Mouse (Mus musculus) CH12.LX (cell line): ENCODE measurements around the gene Ube2e1. TPM values are rescaled to one million over a fixed set of nuclear protein-coding genes. Genes with fewer than 3 reads are reported as not detected.
A peak's percentile ranks its signal among the peaks of the same experiment; 100 is the strongest.

ENCODE experiments used
- DNase-seq: peaks from one replicate; pipeline ENCODE4 v3.0.0-alpha.2; 2013; ENCODE audit errors: extremely low read depth
- H3K27ac ChIP-seq: 2 replicates; pipeline ENCODE4 v1.5.1; 2012; ENCODE audit warnings: low read depth, mild to moderate bottlenecking, control low read depth, moderate library complexity; ENCODE audit not compliant: insufficient read depth
- H3K27me3 ChIP-seq: replicated peaks from 2 replicates; pipeline ENCODE3; 2012; ENCODE audit warnings: inconsistent platforms
- H3K36me3 ChIP-seq, 2 experiments: replicated peaks in 1 of 2; 2 replicates each; pipeline versions ENCODE3 to v1.6.1; 2012; ENCODE audit warnings: inconsistent platforms in 1 of 2, low read length in 1 of 2, mild to moderate bottlenecking in 1 of 2, mixed read lengths in 1 of 2, moderate library complexity in 1 of 2; ENCODE audit not compliant: control insufficient read depth in 1 of 2, insufficient read depth in 1 of 2
- H3K4me1 ChIP-seq, 2 experiments: 2 replicates each; pipeline ENCODE4 v1.6.1; 2012; ENCODE audit warnings: inconsistent platforms in 1 of 2, moderate library complexity in 1 of 2; ENCODE audit not compliant: insufficient read depth in 2 of 2, control insufficient read depth in 1 of 2
- H3K4me2 ChIP-seq: 2 replicates; pipeline ENCODE4 v1.6.1; 2012; ENCODE audit warnings: low read depth, mild to moderate bottlenecking, control low read depth; ENCODE audit not compliant: poor library complexity, insufficient read depth, severe bottlenecking
- H3K4me3 ChIP-seq, 3 experiments: fragments of 150-350 bp in 1 of 3; sonication (generic) in 1 of 3; replicated peaks in 1 of 3; 2 replicates each; pipeline versions ENCODE3 to v1.5.1; 2011 to 2012; ENCODE audit warnings: low read depth in 2 of 3, low read length in 2 of 3, mild to moderate bottlenecking in 2 of 3, moderate library complexity in 2 of 3, control low read depth in 1 of 3, improper control_type of control experiment in 1 of 3, inconsistent platforms in 1 of 3, mixed read lengths in 1 of 3; ENCODE audit not compliant: poor library complexity in 1 of 3
- H3K79me2 ChIP-seq: replicated peaks from 2 replicates; pipeline ENCODE4 v1.6.1; 2012; ENCODE audit warnings: mild to moderate bottlenecking, moderate library complexity; ENCODE audit not compliant: control insufficient read depth, poor library complexity, insufficient read depth, severe bottlenecking; ENCODE audit errors: extremely low read depth
- H3K9ac ChIP-seq: 2 replicates; pipeline ENCODE4 v1.6.1; 2012; ENCODE audit warnings: low read depth, mild to moderate bottlenecking, control low read depth, moderate library complexity; ENCODE audit not compliant: insufficient read depth
- H3K9me3 ChIP-seq: replicated peaks from 2 replicates; pipeline ENCODE3; 2012; ENCODE audit warnings: low read length, inconsistent platforms, mixed read lengths
- CHD1 ChIP-seq: IDR thresholded peaks from 2 replicates; pipeline ENCODE4 v1.6.1; 2012; ENCODE audit warnings: low read depth, low read length, improper control_type of control experiment, inconsistent platforms
- CHD2 ChIP-seq: IDR thresholded peaks from 2 replicates; pipeline ENCODE4 v1.6.1; 2011; ENCODE audit warnings: low read length, improper control_type of control experiment
- EP300 ChIP-seq: IDR thresholded peaks from 2 replicates; pipeline ENCODE4 v1.6.1; 2011; ENCODE audit warnings: low read length, improper control_type of control experiment
- ETS1 ChIP-seq: conservative IDR thresholded peaks from 2 replicates; pipeline ENCODE4 v1.6.1; 2012; ENCODE audit warnings: low read depth, mild to moderate bottlenecking, inconsistent platforms, low read length, improper control_type of control experiment, moderate library complexity
- HCFC1 ChIP-seq: IDR thresholded peaks from 2 replicates; pipeline ENCODE4 v1.6.1; 2012; ENCODE audit warnings: low read depth, mild to moderate bottlenecking, inconsistent platforms, low read length, improper control_type of control experiment
- IRF4 ChIP-seq: IDR thresholded peaks from 2 replicates; pipeline ENCODE4 v1.6.1; 2014; ENCODE audit warnings: low read depth, mild to moderate bottlenecking, inconsistent platforms, low read length, improper control_type of control experiment
- JUND ChIP-seq: conservative IDR thresholded peaks from 2 replicates; pipeline ENCODE4 v1.6.1; 2011; ENCODE audit warnings: low read depth, low read length, improper control_type of control experiment
- MAZ ChIP-seq: IDR thresholded peaks from 2 replicates; pipeline ENCODE4 v1.6.1; 2012; ENCODE audit warnings: low read depth, mild to moderate bottlenecking, inconsistent platforms, low read length, improper control_type of control experiment, moderate library complexity
- MEF2A ChIP-seq: IDR thresholded peaks from 2 replicates; pipeline ENCODE4 v1.6.1; 2014; ENCODE audit warnings: low read depth, mild to moderate bottlenecking, inconsistent platforms, low read length, improper control_type of control experiment, borderline replicate concordance
- MYC ChIP-seq: IDR thresholded peaks from 2 replicates; pipeline ENCODE4 v1.6.1; 2011; ENCODE audit warnings: low read depth, mild to moderate bottlenecking, improper control_type of control experiment, low read length
- PAX5 ChIP-seq: IDR thresholded peaks from 2 replicates; pipeline ENCODE4 v1.6.1; 2012; ENCODE audit warnings: low read length, inconsistent platforms, mixed read lengths
- RAD21 ChIP-seq: IDR thresholded peaks from 2 replicates; pipeline ENCODE4 v1.6.1; 2011; ENCODE audit warnings: low read depth, mild to moderate bottlenecking, low read length, improper control_type of control experiment, moderate library complexity
- TCF12 ChIP-seq: IDR thresholded peaks from 2 replicates; pipeline ENCODE4 v1.6.1; 2014; ENCODE audit warnings: low read depth, mild to moderate bottlenecking, inconsistent platforms, low read length, improper control_type of control experiment
- UBTF ChIP-seq: IDR thresholded peaks from 2 replicates; pipeline ENCODE4 v1.6.1; 2012; ENCODE audit warnings: low read depth, mild to moderate bottlenecking, inconsistent platforms, low read length, improper control_type of control experiment, moderate library complexity
- USF2 ChIP-seq: conservative IDR thresholded peaks from 2 replicates; pipeline ENCODE4 v1.6.1; 2011; ENCODE audit warnings: low read depth, low read length, improper control_type of control experiment
- dilution Hi-C: fragments of 300-500 bp; cut with MboI; formaldehyde crosslinking; loops from 2 replicates; pipeline ENCODE4 v1.14.3; 2020; ENCODE audit warnings: low sequenced_read_pairs; ENCODE audit not compliant: extremely low pct_unique_long_range_greater_than_20kb, extremely low pct_ligation_motif_present
- in situ Hi-C: fragments of 300-500 bp; cut with MboI; formaldehyde crosslinking; loops from 3 replicates; pipeline ENCODE4 v1.14.3; 2019; ENCODE audit warnings: low sequenced_read_pairs, low pct_ligation_motif_present, low pct_unique_long_range_greater_than_20kb, mixed read lengths
- polyA plus RNA-seq: library from polyadenylated mRNA; unstranded; fragments of >175 nt; gene quantifications from 2 replicates; pipeline ENCODE4 v1.2.1, GENCODE M21; 2012; ENCODE audit warnings: low read depth; ENCODE audit not compliant: insufficient read length
- total RNA-seq, 2 experiments: library from RNA; depleted of rRNA; stranded (reverse); fragments of 300-350 nt in 1 of 2; fragments of >200 nt in 1 of 2; gene quantifications; 2 replicates each; pipeline ENCODE4 v1.2.3; 2012 to 2014

Gene Ube2e1
- total and polyA plus RNA-seq, 3 experiments = 28.1 to 202 (median 183) TPM

GRCm38 (mm10) chr14:18287391-18287790, 44.3 kb downstream of the Ube2e1 start:
- Histone ChIP-seq H3K4me2 (peak overlapping the region; percentile 42), H3K27ac (no peak overlapping the region; the same call in 1 of the 2 replicates), H3K79me2 (peaks cover 2% of the 10 kb centered on the region), H3K9ac (no peak overlapping the region), H3K27me3 (no peaks in the 10 kb centered on the region), H3K9me3 (no peaks in the 10 kb centered on the region), H3K36me3 (peaks cover 0 to 32% of the 10 kb centered on the region in 2 experiments), H3K4me1 (peaks cover 21 to 70% of the 10 kb centered on the region in 2 experiments), H3K4me3 (no peak overlapping the region)
- TF ChIP-seq JUND (no peak), EP300 (0 out of 2 replicates have a peak, but pooled peaks have one; percentile 17), TCF12 (no peak)
- in situ Hi-C loops (loop anchor here (5.0 kb wide), 1 partner anchor 70 kb away; no protein-coding TSS in a partner anchor), dilution Hi-C loops (no loop called here)
- no peak for DNase-seq

GRCm38 (mm10) chr14:18286441-18286840, 45.2 kb downstream of the Ube2e1 start:
- Histone ChIP-seq H3K27ac (0 out of 2 replicates have a peak overlapping the region, but pooled peaks have one; percentile 25), H3K4me3 (no peak overlapping the region), H3K4me1 (peaks cover 21 to 64% of the 10 kb centered on the region in 2 experiments), H3K9ac (no peak overlapping the region), H3K36me3 (peaks cover 6 to 36% of the 10 kb centered on the region in 2 experiments), H3K79me2 (peaks cover 2% of the 10 kb centered on the region), H3K27me3 (no peaks in the 10 kb centered on the region), H3K4me2 (peak overlapping the region; percentile 45; the same call in 1 of the 2 replicates), H3K9me3 (no peaks in the 10 kb centered on the region)
- DNase-seq = no peak
- in situ Hi-C loops (loop anchor here (5.0 kb wide), 1 partner anchor 69 kb away; no protein-coding TSS in a partner anchor), dilution Hi-C loops (no loop called here)
- TF ChIP-seq PAX5 (no peak), CHD1 (no peak), IRF4 (no peak), HCFC1 (no peak), MAZ (no peak), MEF2A (no peak), UBTF (no peak), ETS1 (no peak), CHD2 (no peak), RAD21 (no peak), USF2 (no peak), JUND (no peak), MYC (no peak)
